Comparison of ENCODE assay signal across 8 mouse cellular contexts in the genomic region with DNA sequence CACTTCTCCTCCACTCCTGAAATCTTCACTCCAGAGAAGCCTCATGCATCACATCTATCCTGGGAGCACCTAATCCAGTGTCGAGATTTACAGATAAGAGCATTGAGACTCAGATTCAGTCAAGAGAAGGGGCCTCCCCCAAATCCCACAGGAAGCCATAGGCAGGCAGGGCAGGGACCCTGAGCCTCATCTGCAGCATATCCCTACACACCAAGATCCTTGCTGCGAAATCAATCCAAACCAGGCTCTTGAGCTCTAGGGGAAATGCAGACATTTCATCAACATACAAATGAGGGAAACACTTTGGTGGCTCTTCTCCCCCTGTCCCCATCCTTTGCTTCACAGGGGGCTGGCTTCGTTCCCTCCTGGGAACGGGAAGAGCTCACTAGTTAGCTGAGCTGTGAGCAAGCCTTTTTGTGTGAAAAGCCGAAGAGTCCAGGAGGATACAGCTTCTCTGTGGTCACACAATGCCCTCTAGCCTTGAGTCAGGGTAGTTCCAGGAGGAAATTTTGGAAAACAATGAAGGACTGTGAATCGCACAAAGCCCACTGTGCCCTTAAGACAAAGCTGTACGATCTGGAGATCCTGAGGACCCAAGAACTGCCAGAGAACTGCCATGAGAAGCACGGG.
DNase-seq lines count a peak whose midpoint lies in the region; ATAC-seq and TF ChIP-seq lines count a peak whose summit lies in the region.

No protein-coding gene starts in this region.

- TF ChIP-seq RAD21 in CH12.LX (IDR thresholded peaks at IDR 0.05; ENCODE audit: low read depth, low read length): peak; percentile 9

- no peaks in the 10 kb centered on the region for H3K9me3 ChIP-seq in CH12.LX (replicated peaks; ENCODE audit: low read length)
- H3K9me3 ChIP-seq in embryonic facial prominence, embryonic 11.5 days (replicated peaks; ENCODE audit: control insufficient read depth, low read length): no peaks in the 10 kb centered on the region
- H3K9me3 ChIP-seq in hindbrain, embryonic 11.5 days (ENCODE audit: control insufficient read depth, low read length): no peaks in the 10 kb centered on the region

- H3K27ac ChIP-seq in CH12.LX (ENCODE audit: insufficient read depth, low read depth): no peak overlapping the region
- no peak overlapping the region for H3K27ac ChIP-seq in embryonic facial prominence, embryonic 11.5 days (replicated peaks; ENCODE audit: low read depth, low read length)
- no peak overlapping the region for H3K27ac ChIP-seq in hindbrain, embryonic 11.5 days (ENCODE audit: low read depth, low read length)
- H3K27ac ChIP-seq in left cerebral cortex, adult 2 months: no peak overlapping the region; the same call in 1 of the 2 replicates

- no peak overlapping the region for H3K4me2 ChIP-seq in CH12.LX (ENCODE audit: insufficient read depth, low read depth, poor library complexity, severe bottlenecking)
- H3K4me2 ChIP-seq in embryonic facial prominence, embryonic 11.5 days (ENCODE audit: low read depth, low read length): no peak overlapping the region
- H3K4me2 ChIP-seq in hindbrain, embryonic 11.5 days (replicated peaks; ENCODE audit: low read depth, low read length): no peak overlapping the region

- dilution Hi-C loops in CH12.LX (cut with MboI; ENCODE audit: extremely low pct_ligation_motif_present, extremely low pct_unique_long_range_greater_than_20kb, low sequenced_read_pairs): no loop called here

- no peaks in the 10 kb centered on the region for H3K4me1 ChIP-seq in CH12.LX (ENCODE audit: control insufficient read depth in 1 of 2, insufficient read depth in 2 of 2)
- no peaks in the 10 kb centered on the region for H3K4me1 ChIP-seq in embryonic facial prominence, embryonic 11.5 days (ENCODE audit: control insufficient read depth, insufficient read depth, low read length)
- H3K4me1 ChIP-seq in hindbrain, embryonic 11.5 days (replicated peaks; ENCODE audit: control insufficient read depth, insufficient read depth, low read length): no peaks in the 10 kb centered on the region

- H3K79me2 ChIP-seq in CH12.LX (replicated peaks; ENCODE audit: control insufficient read depth, extremely low read depth, insufficient read depth, poor library complexity, severe bottlenecking): no peaks in the 10 kb centered on the region

- intact Hi-C loops in left cerebral cortex, adult 2 months (cut with DNase I): loop anchor here (10.0 kb wide), 1 partner anchor 1828 kb away; no protein-coding TSS in a partner anchor

- no peak for TF ChIP-seq POLR2A in CH12.LX (IDR thresholded peaks at IDR 0.05; ENCODE audit: low read depth, low read length)

- peaks cover 83% of the 10 kb centered on the region for H3K27me3 ChIP-seq in CH12.LX (replicated peaks)
- no peaks in the 10 kb centered on the region for H3K27me3 ChIP-seq in embryonic facial prominence, embryonic 11.5 days (ENCODE audit: control insufficient read depth, insufficient read depth, low read length)
- H3K27me3 ChIP-seq in hindbrain, embryonic 11.5 days (ENCODE audit: control insufficient read depth, insufficient read depth, low read length): no peaks in the 10 kb centered on the region

- in situ Hi-C loops in CH12.LX (cut with MboI; ENCODE audit: low pct_ligation_motif_present, low pct_unique_long_range_greater_than_20kb, low sequenced_read_pairs): no loop called here

- no peak for TF ChIP-seq EP300 in CH12.LX (IDR thresholded peaks at IDR 0.05; ENCODE audit: low read length)

- H3K4me3 ChIP-seq in CH12.LX (replicated peaks in 1 of 3; ENCODE audit: low read depth in 2 of 3, low read length in 2 of 3, poor library complexity in 1 of 3): no peak overlapping the region
- no peak overlapping the region for H3K4me3 ChIP-seq in embryonic facial prominence, embryonic 11.5 days (ENCODE audit: low read depth, low read length)
- no peak overlapping the region for H3K4me3 ChIP-seq in hindbrain, embryonic 11.5 days (ENCODE audit: low read depth, low read length)
- no peak overlapping the region for H3K4me3 ChIP-seq in left cerebral cortex, adult 2 months

- no peak for TF ChIP-seq CTCF in CH12.LX (conservative IDR thresholded peaks at IDR 0.05 in 1 of 2, IDR thresholded peaks at IDR 0.05 in 1 of 2; ENCODE audit: low read depth in 2 of 2, low read length in 2 of 2)
- peak; percentile 72 for TF ChIP-seq CTCF in left cerebral cortex, adult 2 months (IDR thresholded peaks at IDR 0.05)

- no peak for DNase-seq in CH12.LX (ENCODE audit: extremely low read depth)
- peak; percentile 45 for DNase-seq in adrenal gland, postnatal 10 days
- peak; percentile 53 for DNase-seq in embryonic facial prominence, embryonic 11.5 days (ENCODE audit: low spot score)
- DNase-seq in hindbrain, embryonic 11.5 days (ENCODE audit: low spot score): peak; percentile 49
- DNase-seq in left cerebral cortex, adult 2 months (ENCODE audit: extremely low spot score in 1 of 2, low spot score in 2 of 2): peak; percentile 22 to 43
- peak; percentile 65 for DNase-seq in retina, postnatal 1 day
- no peak for DNase-seq in testis, postnatal 14 days (ENCODE audit: low spot score)
- DNase-seq in spleen, postnatal 14 days (ENCODE audit: low spot score in 2 of 2): no peak

- H3K9ac ChIP-seq in CH12.LX (ENCODE audit: insufficient read depth, low read depth): no peak overlapping the region
- no peak overlapping the region for H3K9ac ChIP-seq in embryonic facial prominence, embryonic 11.5 days (replicated peaks; ENCODE audit: low read length)
- 0 out of 2 replicates have a peak overlapping the region, but pooled peaks have one; percentile 40 for H3K9ac ChIP-seq in hindbrain, embryonic 11.5 days (ENCODE audit: low read depth, low read length)

- ATAC-seq in embryonic facial prominence, embryonic 11.5 days (replicated peaks; ENCODE audit: insufficient number of reproducible peaks, low FRiP score, low TSS enrichment, low read depth): no peak
- no peak; the same call in 1 of the 2 replicates for ATAC-seq in hindbrain, embryonic 11.5 days (ENCODE audit: low FRiP score)

- no peaks in the 10 kb centered on the region for H3K36me3 ChIP-seq in CH12.LX (replicated peaks in 1 of 2; ENCODE audit: control insufficient read depth in 1 of 2, insufficient read depth in 1 of 2, low read length in 1 of 2)
- H3K36me3 ChIP-seq in embryonic facial prominence, embryonic 11.5 days (replicated peaks; ENCODE audit: control insufficient read depth, insufficient read depth, low read depth, low read length): no peaks in the 10 kb centered on the region
- H3K36me3 ChIP-seq in hindbrain, embryonic 11.5 days (ENCODE audit: control insufficient read depth, insufficient read depth, low read length): no peaks in the 10 kb centered on the region

- WGBS in embryonic facial prominence, embryonic 11.5 days: 13% methylated on average over 8 of the region's 8 CpGs
- 28% methylated on average over 8 of the region's 8 CpGs for WGBS in hindbrain, embryonic 11.5 days

TF ChIP-seq in CH12.LX, 34 proteins besides CTCF, POLR2A, EP300 and RAD21:
- no peak for TF ChIP-seq E2F4 (IDR thresholded peaks at IDR 0.05; ENCODE audit: insufficient replicate concordance, low read depth, low read length)
- no peak for TF ChIP-seq CHD1 (IDR thresholded peaks at IDR 0.05; ENCODE audit: low read depth, low read length)
- no peak for TF ChIP-seq KAT2A (IDR thresholded peaks at IDR 0.05; ENCODE audit: insufficient replicate concordance, low read length)
- TF ChIP-seq MYC (IDR thresholded peaks at IDR 0.05; ENCODE audit: low read depth, low read length): no peak
- no peak for TF ChIP-seq MEF2A (IDR thresholded peaks at IDR 0.05; ENCODE audit: borderline replicate concordance, low read depth, low read length)
- TF ChIP-seq ELF1 (IDR thresholded peaks at IDR 0.05; ENCODE audit: low read depth, low read length): no peak
- no peak for TF ChIP-seq ZMIZ1 (IDR thresholded peaks at IDR 0.05; ENCODE audit: low read depth, low read length)
- TF ChIP-seq USF2 (conservative IDR thresholded peaks at IDR 0.05; ENCODE audit: low read depth, low read length): no peak
- TF ChIP-seq ZC3H11A (IDR thresholded peaks at IDR 0.05; ENCODE audit: low read depth, low read length): no peak
- TF ChIP-seq MAZ (IDR thresholded peaks at IDR 0.05; ENCODE audit: low read depth, low read length): no peak
- TF ChIP-seq BHLHE40 (IDR thresholded peaks at IDR 0.05; ENCODE audit: low read depth, low read length): no peak
- no peak for TF ChIP-seq MAFK (IDR thresholded peaks at IDR 0.05; ENCODE audit: insufficient replicate concordance, low read length)
- TF ChIP-seq HCFC1 (IDR thresholded peaks at IDR 0.05; ENCODE audit: low read depth, low read length): no peak
- no peak for TF ChIP-seq SMC3 (IDR thresholded peaks at IDR 0.05; ENCODE audit: low read depth, low read length)
- TF ChIP-seq PAX5 (IDR thresholded peaks at IDR 0.05; ENCODE audit: low read length): no peak
- no peak for TF ChIP-seq NELFE (IDR thresholded peaks at IDR 0.05; ENCODE audit: low read depth, low read length)
- no peak for TF ChIP-seq JUN (IDR thresholded peaks at IDR 0.05; ENCODE audit: insufficient read depth, low read depth, low read length)
- no peak for TF ChIP-seq ZNF384 (IDR thresholded peaks at IDR 0.05; ENCODE audit: low read depth, low read length)
- no peak for TF ChIP-seq IRF4 (IDR thresholded peaks at IDR 0.05; ENCODE audit: low read depth, low read length)

Comparison
In these comparisons a context has a peak if more than half of its experiments do, and no peak if none do; other contexts are left out.
1. DNase-seq: peak in adrenal gland, postnatal 10 days (single experiment), embryonic facial prominence, embryonic 11.5 days (single experiment), hindbrain, embryonic 11.5 days (single experiment), left cerebral cortex, adult 2 months (2 of 2) and retina, postnatal 1 day (single experiment); none in CH12.LX (single experiment), testis, postnatal 14 days (single experiment) and spleen, postnatal 14 days (0 of 2).